Mouse (Mus musculus): ENCODE measurements around the gene Faim2.

GRCm38 (mm10) chr15:99539891-99540290 is 11.9 kb upstream of the Faim2 start:
- TF ChIP-seq CTCF (IDR thresholded peaks at IDR 0.05; ENCODE audit: extremely low read depth, insufficient read depth, low read length) (no peak), POLR2A (IDR thresholded peaks at IDR 0.05; ENCODE audit: extremely low read depth, insufficient read depth, low read length) (no peak)
